Mouse (Mus musculus) heart, adult 9 months (tissue): ENCODE measurements around the gene Cyp2c65.
"Not testable (repeated sequence)": the region's sequence is repeated elsewhere in the genome, so short reads cannot be mapped to it uniquely, and the experiment has no call there.

Source experiments
- DNase-seq, 2 experiments: peaks; one replicate each; pipeline ENCODE4 v3.0.0; 2022; ENCODE audit warnings: low spot score in 2 of 2

Gene Cyp2c65

DNA sequence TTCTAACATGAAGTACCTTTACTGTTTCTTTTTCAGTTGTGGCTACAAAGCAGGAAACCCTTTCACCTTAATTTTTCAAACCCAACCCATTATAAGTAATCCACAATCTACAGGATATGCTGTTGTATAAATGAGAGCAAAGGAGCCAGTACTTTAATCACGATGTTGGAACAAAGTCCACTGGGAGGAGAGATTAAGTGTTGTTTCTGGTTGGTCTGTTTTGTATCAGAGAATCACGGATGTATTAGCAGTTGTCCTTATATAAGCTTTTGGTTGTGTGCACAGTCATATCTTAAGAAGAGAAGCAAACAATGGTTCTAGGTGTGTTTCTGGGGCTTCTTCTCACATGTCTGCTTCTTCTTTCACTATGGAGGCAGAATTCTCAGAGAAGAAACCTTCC, at the start of gene Cyp2c65:
TSS of gene Cyp2c65 (plus strand) at position 297 of the 400 bp plus-strand sequence.
- no peak for DNase-seq

DNA sequence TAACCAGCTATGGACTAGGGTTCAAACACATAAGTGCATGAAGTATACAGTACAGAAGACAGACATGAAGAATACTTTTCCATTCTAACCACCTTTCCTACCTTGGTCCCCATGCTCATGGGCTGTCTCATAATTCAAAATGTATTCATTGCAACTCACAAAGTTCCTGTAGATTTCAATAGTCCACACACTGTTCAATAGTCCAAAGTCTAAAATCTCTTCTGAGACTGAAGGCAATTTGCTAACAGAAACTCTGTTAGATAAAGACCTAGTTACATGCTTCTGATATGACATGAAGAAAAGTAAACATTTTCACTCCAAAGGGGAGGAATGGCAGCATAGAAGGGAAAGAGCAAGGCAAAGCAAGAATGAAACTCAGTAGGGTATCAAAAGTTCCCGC, 2.9 kb upstream of the Cyp2c65 start:
- DNase-seq = no peak

DNA sequence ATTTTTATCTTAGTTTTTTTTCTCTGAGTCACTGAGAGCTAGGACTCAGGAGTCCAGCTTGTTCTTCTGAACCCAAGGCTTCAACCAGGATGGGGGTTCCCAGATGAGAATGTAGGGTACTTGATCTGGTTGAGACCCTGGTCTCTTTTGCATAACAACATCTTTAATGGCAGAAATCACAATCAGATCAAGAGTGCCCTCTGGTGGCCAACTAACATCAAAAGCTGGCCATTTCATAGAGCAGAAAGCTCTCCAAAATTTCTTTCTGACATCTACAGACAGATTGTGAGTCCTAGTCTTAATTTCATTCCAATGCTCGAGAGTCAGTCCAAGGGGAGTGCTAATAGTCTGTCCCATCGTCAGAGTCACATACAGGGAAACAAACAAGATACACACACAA, 38.0 kb downstream of the Cyp2c65 start:
- not testable (repeated sequence) for DNase-seq

DNA sequence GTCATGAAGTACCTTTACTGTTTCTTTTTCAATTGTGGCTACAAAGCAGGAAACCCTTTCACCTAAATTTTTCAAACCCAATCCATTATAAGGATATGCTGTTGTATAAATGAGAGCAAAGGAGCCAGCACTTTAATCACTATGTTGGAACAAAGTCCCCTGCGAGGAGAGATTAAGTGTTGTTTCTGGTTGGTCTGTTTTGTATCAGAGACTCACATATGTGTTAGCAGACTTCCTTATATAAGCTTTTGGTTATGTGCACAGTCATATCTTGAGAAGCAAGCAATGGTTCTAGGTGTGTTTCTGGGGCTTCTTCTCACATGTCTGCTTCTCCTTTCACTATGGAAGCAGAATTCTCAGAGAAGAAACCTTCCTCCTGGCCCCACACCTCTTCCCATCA, 52.8 kb downstream of the Cyp2c65 start, which contains the start of gene Cyp2c66:
TSS of gene Cyp2c66 (plus strand) at position 255 of the 400 bp plus-strand sequence.
- DNase-seq = no peak
